Mouse (Mus musculus) stomach, postnatal 0 days (tissue): Measurements from ENCODE around the gene Dus3l.

Source experiments
- CTCF ChIP-seq: IDR thresholded peaks from 2 replicates; pipeline ENCODE4 v1.5.1; 2016; ENCODE audit warnings: antibody characterized with exemption, low read depth, mild to moderate bottlenecking, moderate library complexity
- EP300 ChIP-seq: optimal IDR thresholded peaks from 2 replicates; pipeline ENCODE3; 2016; ENCODE audit warnings: antibody characterized with exemption

DNA sequence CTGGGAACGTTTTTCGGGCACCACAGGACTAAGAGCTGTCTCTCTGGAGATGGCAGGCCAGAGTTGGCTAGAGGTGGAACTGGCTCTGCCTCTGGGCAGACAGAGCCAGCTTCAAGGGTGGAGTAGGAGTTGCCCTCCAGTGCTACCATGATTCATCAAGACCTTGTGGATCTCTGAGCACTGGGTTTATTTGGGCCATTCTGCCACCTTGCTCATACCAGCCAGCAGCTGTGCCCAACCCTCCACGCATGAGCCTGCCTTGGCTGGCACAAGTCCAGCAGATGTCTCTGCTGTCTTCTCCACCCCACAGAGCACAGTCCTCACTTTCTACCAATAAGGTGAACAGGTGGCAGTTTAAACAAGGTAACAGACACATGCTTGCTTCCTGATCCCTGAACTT lies 24.3 kb downstream of the Dus3l start:
- TF ChIP-seq EP300 (no peak), CTCF (no peak)
